Comparison of ENCODE assay signal across 20 mouse cellular contexts in genomic region chr8:66332206-66332605, GRCm38 (mm10).
DNase-seq lines count a peak whose midpoint lies in the region; ATAC-seq and TF ChIP-seq lines count a peak whose summit lies in the region.
"Had no signal": no experiment of that assay in that cellular context is flagged by ENCODE, and none has a peak within 500 bp of the region (broad histone marks: within the 10 kb centered on the region; RNA-seq: fewer than 3 reads in every experiment).

No protein-coding gene starts in this region.

- no peaks in the 10 kb centered on the region for H3K36me3 ChIP-seq in MEL (ENCODE audit: control insufficient read depth in 1 of 2, insufficient read depth in 2 of 2, low read length in 2 of 2)
- no peaks in the 10 kb centered on the region for H3K36me3 ChIP-seq in kidney, embryonic 15.5 days
- H3K36me3 ChIP-seq in forebrain, embryonic 13.5 days (ENCODE audit: poor library complexity, severe bottlenecking) = no peaks in the 10 kb centered on the region
- no peaks in the 10 kb centered on the region for H3K36me3 ChIP-seq in forebrain, embryonic 12.5 days (replicated peaks)
- H3K36me3 ChIP-seq: embryonic facial prominence, embryonic 12.5 days; hindbrain, embryonic 13.5 days had no signal

- no peaks in the 10 kb centered on the region for H3K4me1 ChIP-seq in MEL (ENCODE audit: control insufficient read depth in 1 of 2, insufficient read depth in 2 of 2, low read length in 2 of 2)
- no peaks in the 10 kb centered on the region for H3K4me1 ChIP-seq in kidney, embryonic 15.5 days
- H3K4me1 ChIP-seq in forebrain, embryonic 13.5 days = no peaks in the 10 kb centered on the region
- no peaks in the 10 kb centered on the region for H3K4me1 ChIP-seq in forebrain, embryonic 12.5 days
- H3K4me1 ChIP-seq: embryonic facial prominence, embryonic 12.5 days; hindbrain, embryonic 13.5 days had no signal

- H3K27me3 ChIP-seq in MEL (ENCODE audit: control insufficient read depth in 1 of 2, insufficient read depth in 2 of 2, low read length in 2 of 2) = no peaks in the 10 kb centered on the region
- H3K27me3 ChIP-seq in kidney, embryonic 15.5 days = no peaks in the 10 kb centered on the region
- no peaks in the 10 kb centered on the region for H3K27me3 ChIP-seq in forebrain, embryonic 13.5 days
- no peaks in the 10 kb centered on the region for H3K27me3 ChIP-seq in forebrain, embryonic 12.5 days
- H3K27me3 ChIP-seq: embryonic facial prominence, embryonic 12.5 days; hindbrain, embryonic 13.5 days had no signal

- no peak for TF ChIP-seq POLR2A in MEL (IDR thresholded peaks at IDR 0.05; ENCODE audit: control insufficient read depth in 1 of 2, insufficient read depth in 1 of 2, low read depth in 1 of 2, low read length in 2 of 2, poor library complexity in 1 of 2)

- no peak for TF ChIP-seq EP300 in MEL (IDR thresholded peaks at IDR 0.05; ENCODE audit: low read depth in 1 of 2, low read length in 2 of 2)

- H3K9ac ChIP-seq in MEL (ENCODE audit: control insufficient read depth, low read depth, low read length, poor library complexity, severe bottlenecking) = no peak overlapping the region
- H3K9ac ChIP-seq in kidney, embryonic 15.5 days = no peak overlapping the region
- no peak overlapping the region for H3K9ac ChIP-seq in forebrain, embryonic 13.5 days
- H3K9ac ChIP-seq in forebrain, embryonic 12.5 days = no peak overlapping the region
- H3K9ac ChIP-seq: embryonic facial prominence, embryonic 12.5 days; forebrain, postnatal 0 days; hindbrain, embryonic 13.5 days had no signal

- H3K79me2 ChIP-seq in MEL (ENCODE audit: control insufficient read depth, insufficient read depth, low read length, poor library complexity) = no peaks in the 10 kb centered on the region

- no peak overlapping the region for H3K4me3 ChIP-seq in MEL (ENCODE audit: control insufficient read depth in 1 of 2, insufficient read depth in 1 of 2, low read depth in 2 of 2, low read length in 2 of 2)
- no peak overlapping the region for H3K4me3 ChIP-seq in kidney, embryonic 15.5 days (replicated peaks)
- H3K4me3 ChIP-seq in forebrain, embryonic 13.5 days = no peak overlapping the region
- no peak overlapping the region for H3K4me3 ChIP-seq in forebrain, embryonic 12.5 days (replicated peaks)
- H3K4me3 ChIP-seq: embryonic facial prominence, embryonic 12.5 days; gastrocnemius, adult 2 months; hindbrain, embryonic 13.5 days had no signal

- DNase-seq in spleen, postnatal 36 days (ENCODE audit: low spot score in 2 of 2) = peak; percentile 35 to 51
- DNase-seq in spleen, postnatal 14 days (ENCODE audit: low spot score in 2 of 2) = no peak
- DNase-seq in MEL (ENCODE audit: low read depth, low spot score) = peak; percentile 4
- DNase-seq: adrenal gland, adult 2 months; adrenal gland, postnatal 36 days; cerebellum, adult 2 months; cerebellum, postnatal 10 days; forebrain, postnatal 0 days; gastrocnemius, adult 2 months; gastrocnemius, postnatal 25 days; heart, adult 11 months; heart, postnatal 10 days; heart, postnatal 4 days had no signal

- TF ChIP-seq CTCF in MEL (IDR thresholded peaks at IDR 0.05 in 2 of 3, conservative IDR thresholded peaks at IDR 0.05 in 1 of 3; ENCODE audit: control insufficient read depth in 1 of 3, insufficient read depth in 1 of 3, low read depth in 2 of 3, low read length in 3 of 3, poor library complexity in 1 of 3, severe bottlenecking in 1 of 3) = no peak

- no peak overlapping the region for H3K27ac ChIP-seq in MEL (ENCODE audit: control insufficient read depth, low read depth, low read length)
- H3K27ac ChIP-seq in kidney, embryonic 15.5 days = no peak overlapping the region
- H3K27ac ChIP-seq in forebrain, embryonic 13.5 days = no peak overlapping the region
- no peak overlapping the region for H3K27ac ChIP-seq in forebrain, embryonic 12.5 days
- H3K27ac ChIP-seq: embryonic facial prominence, embryonic 12.5 days; gastrocnemius, adult 2 months; hindbrain, embryonic 13.5 days; hindbrain, postnatal 0 days had no signal

- ATAC-seq in megakaryocyte progenitor cell, adult 5-6 weeks (replicated peaks; ENCODE audit: poor library complexity) = peak; percentile 70
- no peak for ATAC-seq in kidney, embryonic 15.5 days (replicated peaks; ENCODE audit: low FRiP score)
- ATAC-seq in forebrain, embryonic 13.5 days = no peak
- ATAC-seq in forebrain, embryonic 12.5 days (ENCODE audit: low FRiP score) = no peak
- ATAC-seq: forebrain, postnatal 0 days; hindbrain, postnatal 0 days had no signal

- WGBS in kidney, embryonic 15.5 days = 77% methylated on average over 3 of the region's 3 CpGs
- 90% methylated on average over 3 of the region's 3 CpGs for WGBS in forebrain, embryonic 13.5 days
- 81% methylated on average over 3 of the region's 3 CpGs for WGBS in forebrain, embryonic 12.5 days

- no peak for TF ChIP-seq RAD21 in MEL (IDR thresholded peaks at IDR 0.05; ENCODE audit: low read depth, low read length)

- H3K4me2 ChIP-seq in kidney, embryonic 15.5 days = no peak overlapping the region
- no peak overlapping the region for H3K4me2 ChIP-seq in forebrain, embryonic 13.5 days
- no peak overlapping the region for H3K4me2 ChIP-seq in forebrain, embryonic 12.5 days
- H3K4me2 ChIP-seq: embryonic facial prominence, embryonic 12.5 days; hindbrain, embryonic 13.5 days had no signal

- H3K9me3 ChIP-seq in MEL (replicated peaks; ENCODE audit: insufficient read depth, low read length) = no peaks in the 10 kb centered on the region
- H3K9me3 ChIP-seq in kidney, embryonic 15.5 days (replicated peaks) = no peaks in the 10 kb centered on the region
- H3K9me3 ChIP-seq in forebrain, embryonic 13.5 days (replicated peaks) = no peaks in the 10 kb centered on the region
- no peaks in the 10 kb centered on the region for H3K9me3 ChIP-seq in forebrain, embryonic 12.5 days
- H3K9me3 ChIP-seq: embryonic facial prominence, embryonic 12.5 days; hindbrain, embryonic 13.5 days had no signal

TF ChIP-seq in MEL, 35 proteins besides CTCF, POLR2A, EP300 and RAD21:
- no peak for TF ChIP-seq JUND (IDR thresholded peaks at IDR 0.05; ENCODE audit: low read depth, low read length)
- TF ChIP-seq GATA1 (IDR thresholded peaks at IDR 0.05; ENCODE audit: low read depth, low read length) = no peak
- TF ChIP-seq MAFK (IDR thresholded peaks at IDR 0.05; ENCODE audit: borderline replicate concordance, low read depth, low read length) = no peak
- no peak for TF ChIP-seq CHD1 (IDR thresholded peaks at IDR 0.05; ENCODE audit: low read depth, low read length)
- no peak for TF ChIP-seq ETS1 (IDR thresholded peaks at IDR 0.05; ENCODE audit: low read depth, low read length)
- no peak for TF ChIP-seq ZC3H11A (IDR thresholded peaks at IDR 0.05; ENCODE audit: low read depth, low read length)
- TF ChIP-seq TAL1 (IDR thresholded peaks at IDR 0.05; ENCODE audit: low read length) = no peak
- no peak for TF ChIP-seq MAX (IDR thresholded peaks at IDR 0.05; ENCODE audit: low read length)
- no peak for TF ChIP-seq ZNF384 (IDR thresholded peaks at IDR 0.05; ENCODE audit: low read depth, low read length)
- TF ChIP-seq BHLHE40 (IDR thresholded peaks at IDR 0.05; ENCODE audit: borderline replicate concordance, low read depth, low read length) = no peak
- no peak for TF ChIP-seq MXI1 (IDR thresholded peaks at IDR 0.05; ENCODE audit: low read depth, low read length)
- no peak for TF ChIP-seq UBTF (IDR thresholded peaks at IDR 0.05; ENCODE audit: borderline replicate concordance, insufficient read depth, low read depth, low read length)
- no peak for TF ChIP-seq NELFE (IDR thresholded peaks at IDR 0.05; ENCODE audit: low read depth, low read length)
- TF ChIP-seq MYC (IDR thresholded peaks at IDR 0.05; ENCODE audit: low read depth, low read length) = no peak
- TF ChIP-seq MYB (IDR thresholded peaks at IDR 0.05; ENCODE audit: low read depth, low read length) = no peak
- no peak for TF ChIP-seq SMC3 (IDR thresholded peaks at IDR 0.05; ENCODE audit: low read depth, low read length)

Comparison
In these comparisons a context has a peak if more than half of its experiments do, and no peak if none do; other contexts are left out.
1. DNase-seq: peak in spleen, postnatal 36 days (2 of 2) and MEL (single experiment); none in spleen, postnatal 14 days (0 of 2).